Mouse (Mus musculus) bone marrow, adult 2 months (tissue): ENCODE measurements around the gene Sf1. TPM values are rescaled to one million over a fixed set of nuclear protein-coding genes. Genes with fewer than 3 reads are reported as not detected.

Experiments used
- H3K27ac ChIP-seq: fragments of 200-500 bp; 2 replicates; pipeline ENCODE4 v1.5.1; 2012; ENCODE audit warnings: low read depth, mild to moderate bottlenecking, control low read depth, inconsistent platforms, low read length; ENCODE audit not compliant: control insufficient read depth, poor library complexity, insufficient read depth
- H3K4me1 ChIP-seq: fragments of 200-500 bp; 2 replicates; pipeline ENCODE4 v1.6.1; 2011; ENCODE audit warnings: low read length; ENCODE audit not compliant: control insufficient read depth, insufficient read depth
- H3K4me3 ChIP-seq: fragments of 200-500 bp; replicated peaks from 2 replicates; pipeline ENCODE3; 2011; ENCODE audit warnings: mild to moderate bottlenecking, low read depth, low read length, control low read depth; ENCODE audit not compliant: control insufficient read depth
- CTCF ChIP-seq: fragments of 200-500 bp; IDR thresholded peaks from 2 replicates; pipeline ENCODE4 v1.5.1; 2011; ENCODE audit warnings: low read length, control low read depth; ENCODE audit not compliant: control insufficient read depth, insufficient read depth
- POLR2A ChIP-seq: fragments of 200-500 bp; IDR thresholded peaks from 2 replicates; pipeline ENCODE4 v1.6.1; 2011; ENCODE audit warnings: low read depth, mild to moderate bottlenecking, control low read depth, low read length, borderline replicate concordance; ENCODE audit not compliant: control insufficient read depth
- WGBS: fragments of 180-500 bp; shearing (Covaris S2); methylation state at CpG from one replicate; pipeline ENCODE4 v1.1.7; 2018; 5-methylcytosine and 5-hydroxymethylcytosine counted together
- polyA plus RNA-seq: library from polyadenylated mRNA; stranded (reverse); fragments of >200 nt; gene quantifications from 2 replicates; pipeline ENCODE4 v1.2.4, GENCODE M21; 2011; ENCODE audit warnings: low replicate concordance; ENCODE audit not compliant: missing spikeins, insufficient read depth, insufficient read length

Gene Sf1
- polyA plus RNA-seq, 1 experiment, result 184 TPM

DNA sequence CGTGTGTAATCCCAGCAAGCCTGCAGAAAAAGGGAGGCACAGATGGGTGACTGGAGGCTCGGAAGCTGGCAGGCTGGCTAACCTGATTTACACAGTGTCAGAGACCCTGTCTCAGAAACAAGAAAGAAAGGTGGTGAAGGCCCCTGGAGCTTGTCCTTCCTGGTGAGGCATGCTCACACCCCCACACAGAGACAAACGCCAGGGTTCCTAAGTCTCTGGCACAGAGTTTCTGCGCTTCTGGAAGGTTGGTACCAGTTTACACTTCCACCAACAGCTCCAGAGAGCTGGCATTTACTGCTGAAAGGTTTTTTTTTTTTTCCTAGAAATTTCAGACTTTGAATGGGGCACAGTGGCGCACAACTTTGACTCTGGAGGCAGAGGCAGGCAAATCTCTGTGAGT, 32.7 kb downstream of the Sf1 start:
- TF ChIP-seq POLR2A (no peak), CTCF (no peak)

DNA sequence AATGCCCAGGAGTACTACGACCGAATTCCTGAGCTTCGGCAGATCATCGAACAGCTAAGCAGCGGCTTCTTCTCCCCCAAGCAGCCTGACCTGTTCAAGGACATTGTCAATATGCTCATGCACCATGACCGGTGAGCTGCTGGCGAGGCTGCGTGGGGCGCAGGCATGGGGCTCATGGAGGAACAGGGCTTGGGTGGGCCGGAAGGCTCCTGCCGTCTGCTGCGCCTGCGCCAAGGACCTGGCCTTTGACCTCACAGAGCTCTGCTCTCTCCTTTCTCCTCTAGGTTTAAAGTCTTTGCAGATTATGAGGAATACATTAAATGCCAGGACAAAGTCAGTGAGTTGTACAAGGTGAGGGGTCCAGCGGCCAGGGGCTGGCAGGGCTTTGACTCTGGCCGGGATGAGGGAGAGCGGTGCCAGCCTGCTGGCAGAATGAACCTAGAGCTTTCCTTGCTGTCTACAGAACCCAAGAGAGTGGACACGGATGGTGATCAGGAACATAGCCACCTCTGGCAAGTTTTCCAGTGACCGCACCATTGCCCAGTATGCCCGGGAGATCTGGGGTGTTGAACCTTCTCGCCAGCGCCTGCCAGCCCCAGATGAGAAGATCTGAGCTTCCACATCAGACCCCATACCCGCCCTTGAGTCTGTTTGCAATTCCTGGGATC, 34.2 kb downstream of the Sf1 start:
- Histone ChIP-seq H3K27ac (peak overlapping the region; percentile 65), H3K4me1 (peaks cover 5% of the 10 kb centered on the region), H3K4me3 (no peak overlapping the region)
- TF ChIP-seq POLR2A (no peak), CTCF (no peak)
- WGBS, result 79% methylated on average over 22 of the region's 22 CpGs

More for the DNA sequence above, 32.7 kb downstream of the Sf1 start:
- no peak overlapping the region for H3K4me3 ChIP-seq
- 86% methylated on average over 5 of the region's 5 CpGs for WGBS
- peaks cover 2% of the 10 kb centered on the region for H3K4me1 ChIP-seq
- H3K27ac ChIP-seq, result no peak overlapping the region

- peaks cover 7% of the 10 kb centered on the region for H3K4me1 ChIP-seq
- H3K4me3 ChIP-seq, result peak overlapping the region; percentile 84
- H3K27ac ChIP-seq, result peak overlapping the region; percentile 95
- no peak for TF ChIP-seq CTCF
- TF ChIP-seq POLR2A, result peak; percentile 24; the same call in 1 of the 2 replicates
- WGBS, result 1% methylated on average over 39 of the region's 39 CpGs
These were observed 35.2 kb downstream of the Sf1 start for GRCm38 (mm10) chr19:6398447-6399284.

GRCm38 (mm10) chr19:6399285-6400095, 36.0 kb downstream of the Sf1 start, which contains the start of gene Rasgrp2:
TSS of gene Rasgrp2 (plus strand) at chr19:6399340.
- Histone ChIP-seq H3K27ac (peak within 1 kb of the TSS; percentile 95), H3K4me1 (peaks cover 7% of the 10 kb centered on the region), H3K4me3 (peak within 1 kb of the TSS; percentile 84)
- WGBS, result 1% methylated on average over 83 of the region's 87 CpGs
- TF ChIP-seq CTCF (no peak), POLR2A (peak; percentile 37; the same call in 1 of the 2 replicates)

- Histone ChIP-seq H3K4me3 (peak overlapping the region; percentile 84), H3K27ac (peak overlapping the region; percentile 95), H3K4me1 (peaks cover 7% of the 10 kb centered on the region)
- WGBS, result under 1% methylated on average over 29 of the region's 29 CpGs
- TF ChIP-seq CTCF (0 out of 2 replicates have a peak, but pooled peaks have one; percentile 2), POLR2A (no peak)
These were observed 36.9 kb downstream of the Sf1 start for GRCm38 (mm10) chr19:6400096-6401086.

DNA sequence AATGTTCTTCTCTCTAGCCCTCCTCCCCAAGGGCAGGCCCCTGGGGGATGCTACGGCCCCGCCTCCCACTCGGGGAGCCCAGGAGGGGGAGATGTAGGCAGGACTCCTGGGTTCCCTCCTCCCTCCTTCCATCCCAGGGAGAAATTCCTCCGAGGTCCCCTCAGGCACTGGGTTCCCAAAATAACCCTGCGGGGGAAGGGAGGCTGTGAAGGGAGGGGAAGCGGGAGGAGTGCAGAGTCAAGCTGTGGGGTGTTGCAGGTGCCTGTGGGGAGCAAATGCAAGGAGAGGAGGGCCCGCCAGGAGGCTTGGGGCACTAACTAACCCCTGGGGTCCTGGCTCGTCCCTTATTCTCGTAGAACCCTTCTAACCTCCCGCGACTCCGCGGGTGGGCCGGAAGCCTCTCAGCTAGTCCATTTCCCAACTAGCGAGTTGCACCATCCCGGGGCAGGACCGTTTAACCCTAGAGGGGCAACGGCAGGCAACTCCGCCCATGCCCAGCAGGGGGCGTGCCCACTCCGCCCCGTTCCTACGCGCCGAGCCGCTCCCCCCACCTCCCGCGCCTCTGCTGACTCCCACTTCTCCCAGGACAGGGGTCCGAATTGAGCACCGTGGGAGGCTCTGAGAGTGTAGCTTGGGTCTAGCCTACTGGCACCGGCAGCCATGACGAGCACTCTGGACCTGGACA, 37.8 kb downstream of the Sf1 start:
- peaks cover 7% of the 10 kb centered on the region for H3K4me1 ChIP-seq
- under 1% methylated on average over 32 of the region's 32 CpGs for WGBS
- peak; percentile 80 for TF ChIP-seq CTCF
- peak; percentile 57; the same call in 1 of the 2 replicates for TF ChIP-seq POLR2A

DNA sequence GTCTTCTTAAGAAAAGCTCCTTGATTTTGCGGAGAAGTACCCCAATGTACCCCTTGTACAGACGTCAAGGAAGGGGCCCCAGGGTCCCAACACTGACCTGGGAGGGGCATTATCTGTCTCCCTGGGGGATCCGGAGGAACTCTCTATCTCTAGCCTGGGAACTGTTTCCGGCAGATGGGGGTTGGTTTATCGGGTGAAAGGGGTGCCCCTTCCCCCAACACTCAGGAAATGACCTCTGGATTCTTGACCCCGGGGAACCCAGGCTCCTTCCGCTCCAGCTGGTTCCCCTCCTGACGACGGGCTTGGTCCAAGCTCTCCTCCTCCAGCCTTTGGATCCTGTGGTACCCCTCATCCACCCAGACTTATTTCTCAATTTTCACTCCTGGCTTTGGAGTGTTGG, 38.5 kb downstream of the Sf1 start:
- H3K4me1 ChIP-seq, result peaks cover 7% of the 10 kb centered on the region
- H3K27ac ChIP-seq, result peak overlapping the region; percentile 65

More for the DNA sequence above, 37.8 kb downstream of the Sf1 start:
- peak overlapping the region; percentile 84 for H3K4me3 ChIP-seq
- peak overlapping the region; percentile 95 for H3K27ac ChIP-seq

More for the DNA sequence above, 38.5 kb downstream of the Sf1 start:
- 3% methylated on average over 9 of the region's 9 CpGs for whole genome bisulfite sequencing
- no peak for TF ChIP-seq CTCF
- TF ChIP-seq POLR2A, result no peak
- H3K4me3 ChIP-seq, result peak overlapping the region; percentile 84
